Mouse (Mus musculus): ENCODE results near the gene Olfr1404. TPM values are rescaled to one million over a fixed set of nuclear protein-coding genes. Genes with fewer than 3 reads are reported as not detected.
"Not testable (repeated sequence)": the region's sequence is repeated elsewhere in the genome, so short reads cannot be mapped to it uniquely, and the experiment has no call there.

Gene Olfr1404
- polyA plus RNA-seq (2015; fragmentation: Nextera tagmentation; extraction: Ambion mirVana) = not detected in 2 replicates

DNA sequence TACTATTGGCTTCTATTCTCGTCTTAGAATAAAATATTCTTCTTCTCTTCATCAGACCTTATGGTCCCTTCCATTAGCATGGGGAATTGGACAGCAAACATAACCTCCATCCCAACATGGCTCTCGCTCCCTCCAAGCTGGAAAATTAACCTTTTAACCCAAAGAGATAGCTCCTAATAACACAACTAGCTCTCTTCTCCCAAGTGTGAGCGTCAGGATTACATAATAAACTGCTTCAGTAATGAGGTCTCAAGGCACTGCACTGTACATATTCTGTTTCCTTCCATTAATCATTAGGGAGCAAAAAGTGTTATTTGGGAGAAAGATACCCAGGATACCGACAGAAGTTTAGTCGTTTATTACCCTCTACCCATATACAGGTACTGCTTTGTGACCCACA is at the start of gene Olfr1404:
Olfr1404 (plus strand) TSS at position 301 of the 400 bp plus-strand sequence.
- ATAC-seq (replicated peaks; ENCODE audit: insufficient number of reproducible peaks, insufficient read depth, low FRiP score, low read depth) = no peak
- H3K27ac ChIP-seq = no peak within 1 kb of the TSS
- H3K4me1 ChIP-seq (replicated peaks) = no peaks in the 10 kb centered on the region
- 0 out of 2 replicates have a peak, but pooled peaks cover 3% of the 10 kb centered on the region for H3K9me3 ChIP-seq (replicated peaks)
- no peak within 1 kb of the TSS for H3K9ac ChIP-seq
- H3K36me3 ChIP-seq = no peaks in the 10 kb centered on the region
- 74% methylated on average over 5 of the region's 5 CpGs for WGBS
- H3K4me3 ChIP-seq = no peak within 1 kb of the TSS
- H3K27me3 ChIP-seq = no peaks in the 10 kb centered on the region
- no peak within 1 kb of the TSS for H3K4me2 ChIP-seq

- H3K27ac ChIP-seq = no peak overlapping the region
- H3K4me2 ChIP-seq = no peak overlapping the region
- H3K27me3 ChIP-seq = no peaks in the 10 kb centered on the region
- no peak for ATAC-seq (replicated peaks; ENCODE audit: insufficient number of reproducible peaks, insufficient read depth, low FRiP score, low read depth)
- H3K4me3 ChIP-seq = no peak overlapping the region
- no peaks in the 10 kb centered on the region for H3K9me3 ChIP-seq (replicated peaks)
- no peaks in the 10 kb centered on the region for H3K4me1 ChIP-seq (replicated peaks)
- H3K36me3 ChIP-seq = no peaks in the 10 kb centered on the region
- no peak overlapping the region for H3K9ac ChIP-seq
Observed at GRCm38 (mm10) chr1:173174154-173174842, 37.9 kb upstream of the Olfr1404 start.

GRCm38 (mm10) chr1:173190540-173190939 is 21.7 kb upstream of the Olfr1404 start, which contains the start of gene Olfr1406:
Olfr1406 (minus strand) TSS chr1:173190640.
- no peaks in the 10 kb centered on the region for H3K36me3 ChIP-seq
- no peaks in the 10 kb centered on the region for H3K27me3 ChIP-seq
- no peak within 1 kb of the TSS for H3K4me3 ChIP-seq
- no peak for ATAC-seq (replicated peaks; ENCODE audit: insufficient number of reproducible peaks, insufficient read depth, low FRiP score, low read depth)
- H3K27ac ChIP-seq = no peak within 1 kb of the TSS
- H3K4me2 ChIP-seq = no peak within 1 kb of the TSS
- H3K4me1 ChIP-seq (replicated peaks) = no peaks in the 10 kb centered on the region
- H3K9me3 ChIP-seq (replicated peaks) = no peaks in the 10 kb centered on the region
- H3K9ac ChIP-seq = no peak within 1 kb of the TSS
- 43% methylated on average over 3 of the region's 3 CpGs for WGBS

DNA sequence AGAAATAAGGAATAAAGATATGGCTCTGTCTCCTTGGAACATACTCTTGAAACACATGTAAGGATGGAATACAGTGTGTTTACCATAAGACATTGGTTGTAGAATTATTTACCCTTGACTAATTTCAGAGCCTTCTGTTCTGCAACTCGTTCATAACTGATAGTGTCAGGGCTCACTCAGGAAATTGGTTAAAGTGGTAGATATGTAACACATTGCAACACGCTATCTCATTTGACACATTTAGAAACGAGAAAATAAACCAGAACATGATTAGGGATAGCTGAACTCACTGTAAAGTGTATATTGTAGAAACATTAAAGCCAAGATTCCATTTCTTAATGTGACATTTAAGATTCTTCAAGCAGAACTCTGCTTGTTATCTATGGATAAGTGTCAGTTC is 20.1 kb upstream of the Olfr1404 start:
- ATAC-seq (replicated peaks; ENCODE audit: insufficient number of reproducible peaks, insufficient read depth, low FRiP score, low read depth) = no peak
- no peak overlapping the region for H3K4me2 ChIP-seq
- H3K27me3 ChIP-seq = no peaks in the 10 kb centered on the region
- no peaks in the 10 kb centered on the region for H3K9me3 ChIP-seq (replicated peaks)
- H3K9ac ChIP-seq = no peak overlapping the region
- H3K4me3 ChIP-seq = no peak overlapping the region
- no peaks in the 10 kb centered on the region for H3K36me3 ChIP-seq
- WGBS = 35% methylated on average over 3 of the region's 3 CpGs
- no peaks in the 10 kb centered on the region for H3K4me1 ChIP-seq (replicated peaks)
- H3K27ac ChIP-seq = no peak overlapping the region

GRCm38 (mm10) chr1:173196359-173196758 is 15.8 kb upstream of the Olfr1404 start:
- WGBS = 67% methylated on average over 2 of the region's 2 CpGs
- H3K4me1 ChIP-seq (replicated peaks) = no peaks in the 10 kb centered on the region
- no peak overlapping the region for H3K27ac ChIP-seq
- H3K4me2 ChIP-seq = no peak overlapping the region
- H3K9ac ChIP-seq = no peak overlapping the region
- no peaks in the 10 kb centered on the region for H3K9me3 ChIP-seq (replicated peaks)
- H3K36me3 ChIP-seq = no peaks in the 10 kb centered on the region
- ATAC-seq (replicated peaks; ENCODE audit: insufficient number of reproducible peaks, insufficient read depth, low FRiP score, low read depth) = no peak
- H3K4me3 ChIP-seq = no peak overlapping the region
- no peaks in the 10 kb centered on the region for H3K27me3 ChIP-seq

DNA sequence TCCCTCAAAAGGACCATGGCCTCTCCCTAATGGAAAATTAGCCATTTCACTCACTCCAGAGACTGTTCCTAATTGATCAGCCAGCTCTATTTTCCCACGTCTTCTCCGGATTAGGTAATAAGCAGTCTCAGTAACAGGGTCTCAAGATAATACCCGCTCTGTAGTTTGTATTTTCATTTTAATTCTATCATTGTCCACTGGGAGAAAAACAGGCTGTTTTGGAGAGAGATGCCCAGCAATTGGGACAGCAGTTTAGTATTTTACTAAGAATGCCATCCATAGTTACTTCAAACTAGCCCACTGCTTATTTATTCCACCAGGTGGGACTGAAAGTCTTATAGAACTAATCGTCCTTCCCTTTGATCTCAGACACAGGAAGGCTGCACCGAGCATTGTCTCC is 14.7 kb upstream of the Olfr1404 start, which contains the start of gene Olfr218:
Olfr218 (plus strand) TSS at position 301 of the 400 bp plus-strand sequence.
- H3K4me2 ChIP-seq = no peak within 1 kb of the TSS
- H3K4me1 ChIP-seq (replicated peaks) = no peaks in the 10 kb centered on the region
- no peaks in the 10 kb centered on the region for H3K27me3 ChIP-seq
- WGBS = 70% methylated on average over 5 of the region's 5 CpGs
- H3K4me3 ChIP-seq = no peak within 1 kb of the TSS
- H3K27ac ChIP-seq = no peak within 1 kb of the TSS
- no peak for ATAC-seq (replicated peaks; ENCODE audit: insufficient number of reproducible peaks, insufficient read depth, low FRiP score, low read depth)
- H3K36me3 ChIP-seq = no peaks in the 10 kb centered on the region
- H3K9me3 ChIP-seq (replicated peaks) = no peaks in the 10 kb centered on the region
- no peak within 1 kb of the TSS for H3K9ac ChIP-seq

GRCm38 (mm10) chr1:173216481-173216880 is 4.3 kb downstream of the Olfr1404 start:
- Histone ChIP-seq H3K9me3 (replicated peaks) (no peaks in the 10 kb centered on the region), H3K4me3 (no peak overlapping the region), H3K9ac (no peak overlapping the region), H3K4me1 (replicated peaks) (no peaks in the 10 kb centered on the region), H3K27me3 (no peaks in the 10 kb centered on the region), H3K27ac (no peak overlapping the region), H3K36me3 (no peaks in the 10 kb centered on the region), H3K4me2 (no peak overlapping the region)
- 80% methylated on average over 3 of the region's 3 CpGs for WGBS
- no peak for ATAC-seq (replicated peaks; ENCODE audit: insufficient number of reproducible peaks, insufficient read depth, low FRiP score, low read depth)

DNA sequence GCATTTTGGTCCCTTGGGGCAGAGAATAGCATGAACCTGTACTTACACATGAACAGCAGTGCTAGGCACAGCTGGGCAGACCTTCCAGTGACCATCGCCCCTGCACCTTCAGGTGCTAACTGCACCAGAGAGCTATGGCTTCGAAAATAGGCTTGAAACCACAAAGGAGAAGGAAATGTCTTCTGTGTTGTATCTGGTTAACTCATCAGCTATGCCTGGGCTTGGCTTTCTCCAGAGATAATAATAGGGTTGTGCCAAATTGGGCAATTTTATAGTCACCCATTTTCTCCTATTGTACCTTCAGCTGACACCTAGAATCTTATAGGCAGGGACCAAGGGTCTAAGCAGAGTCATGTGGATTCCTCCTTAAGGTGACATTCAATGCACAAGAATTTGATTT is 14.9 kb downstream of the Olfr1404 start, which contains the start of gene Fcer1a:
Fcer1a (minus strand) TSS at position 134 of the 400 bp plus-strand sequence.
- H3K4me2 ChIP-seq = no peak within 1 kb of the TSS
- no peaks in the 10 kb centered on the region for H3K9me3 ChIP-seq (replicated peaks)

GRCm38 (mm10) chr1:173237004-173237403 is 24.8 kb downstream of the Olfr1404 start:
- H3K27me3 ChIP-seq; H3K4me1 ChIP-seq (replicated peaks); H3K4me3 ChIP-seq; H3K27ac ChIP-seq; H3K9ac ChIP-seq; H3K9me3 ChIP-seq (replicated peaks); ATAC-seq (replicated peaks; ENCODE audit: insufficient number of reproducible peaks, insufficient read depth, low FRiP score, low read depth); H3K4me2 ChIP-seq; H3K36me3 ChIP-seq: not testable (repeated sequence)
- 71% methylated on average over 1 of the region's 1 CpGs for WGBS

More for the DNA sequence above, 14.9 kb downstream of the Olfr1404 start, which contains the start of gene Fcer1a:
- Histone ChIP-seq H3K4me1 (replicated peaks) (no peaks in the 10 kb centered on the region), H3K9ac (no peak within 1 kb of the TSS), H3K27me3 (no peaks in the 10 kb centered on the region), H3K4me3 (no peak within 1 kb of the TSS), H3K27ac (no peak within 1 kb of the TSS), H3K36me3 (no peaks in the 10 kb centered on the region)
- 76% methylated on average over 2 of the region's 2 CpGs for WGBS
- ATAC-seq (replicated peaks; ENCODE audit: insufficient number of reproducible peaks, insufficient read depth, low FRiP score, low read depth) = no peak

GRCm38 (mm10) chr1:173249888-173250287 is 37.7 kb downstream of the Olfr1404 start:
- WGBS = 81% methylated on average over 3 of the region's 3 CpGs
- H3K9ac ChIP-seq = no peak overlapping the region

DNA sequence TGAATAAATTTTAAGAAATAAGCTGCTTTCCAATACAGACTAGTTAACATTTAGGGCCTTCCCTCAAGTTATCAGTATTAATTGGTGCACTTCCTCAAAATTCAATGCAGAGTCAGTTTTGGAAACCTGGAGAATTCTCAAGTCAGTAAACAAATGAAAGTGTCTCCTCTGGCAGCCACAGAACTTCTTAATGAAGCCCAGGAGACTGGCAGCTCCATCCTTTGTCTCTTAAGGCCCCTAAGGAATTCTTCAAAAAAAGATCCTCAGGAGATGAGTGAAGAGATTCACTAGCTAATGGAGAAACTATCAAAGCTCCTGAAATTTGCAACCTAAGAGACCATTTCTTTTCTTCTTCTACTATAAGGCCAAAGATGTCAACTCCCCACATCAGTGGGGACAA is 53.5 kb downstream of the Olfr1404 start, which contains the start of gene Olfr418:
Olfr418 (plus strand) TSS at position 301 of the 400 bp plus-strand sequence.
- Histone ChIP-seq H3K36me3 (no peaks in the 10 kb centered on the region), H3K4me2 (no peak within 1 kb of the TSS), H3K27me3 (no peaks in the 10 kb centered on the region), H3K9ac (no peak within 1 kb of the TSS), H3K4me1 (replicated peaks) (no peaks in the 10 kb centered on the region), H3K9me3 (replicated peaks) (no peaks in the 10 kb centered on the region; the same call in 1 of the 2 replicates), H3K27ac (no peak within 1 kb of the TSS), H3K4me3 (no peak within 1 kb of the TSS)
- no peak for ATAC-seq (replicated peaks; ENCODE audit: insufficient number of reproducible peaks, insufficient read depth, low FRiP score, low read depth)

More at GRCm38 (mm10) chr1:173249888-173250287, 37.7 kb downstream of the Olfr1404 start:
- Histone ChIP-seq H3K4me3 (no peak overlapping the region), H3K27ac (no peak overlapping the region), H3K27me3 (no peaks in the 10 kb centered on the region), H3K4me2 (no peak overlapping the region), H3K9me3 (replicated peaks) (no peaks in the 10 kb centered on the region), H3K4me1 (replicated peaks) (no peaks in the 10 kb centered on the region), H3K36me3 (no peaks in the 10 kb centered on the region)
- ATAC-seq (replicated peaks; ENCODE audit: insufficient number of reproducible peaks, insufficient read depth, low FRiP score, low read depth) = no peak

All from heart, embryonic 15.5 days (tissue).